Mouse (Mus musculus): ENCODE measurements at regions not wholly inside any gene's neighbourhood (a gene's known extent, or its start where the extent isn't known, plus 50 kb on each side); places are given as distances from the start of the nearest gene placed in this dataset.

DNA sequence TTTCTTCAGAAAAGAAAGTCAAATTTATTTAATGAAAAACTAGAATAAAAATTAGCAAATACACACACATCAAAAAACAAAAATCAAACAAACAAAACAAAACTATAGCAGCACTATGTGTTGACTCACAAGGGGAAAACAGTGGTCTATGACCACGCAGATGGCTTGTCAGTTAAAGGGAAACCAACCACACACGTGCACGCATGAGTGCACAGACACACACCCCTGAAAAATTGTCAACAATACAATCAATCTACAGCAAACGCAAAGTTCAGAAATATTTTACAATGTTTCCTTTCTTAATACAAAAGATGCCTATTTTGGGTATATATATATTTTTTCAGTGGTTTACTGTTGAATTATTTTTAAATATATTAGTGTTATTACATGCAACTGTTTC, 1149.9 kb downstream of the 4930447A16Rik start:
- TF ChIP-seq NANOG (IDR thresholded peaks at IDR 0.05; ENCODE audit: borderline replicate concordance, low read length), result no peak
- TF ChIP-seq CTCF (conservative IDR thresholded peaks at IDR 0.05; ENCODE audit: low read length), result no peak

Measured in E14TG2a.4 (cell line).